Mouse (Mus musculus): Measurements from ENCODE around the gene Plod2. TPM values are rescaled to one million over a fixed set of nuclear protein-coding genes. Genes with fewer than 3 reads are reported as not detected.

Plod2 gene
- polyA plus RNA-seq, 1 experiment: not detected

GRCm38 (mm10) chr9:92591482-92591881, 49.5 kb downstream of the Plod2 start:
- no peaks in the 10 kb centered on the region for H3K36me3 ChIP-seq (ENCODE audit: control insufficient read depth)
- TF ChIP-seq TAL1 (IDR thresholded peaks at IDR 0.05; ENCODE audit: low read length): no peak
- TF ChIP-seq GATA1 (IDR thresholded peaks at IDR 0.05; ENCODE audit: low read length): no peak

GRCm38 (mm10) chr9:92592757-92593156, 50.7 kb downstream of the Plod2 start:
- no peak overlapping the region for H3K4me3 ChIP-seq (replicated peaks)
- TF ChIP-seq GATA1 (IDR thresholded peaks at IDR 0.05; ENCODE audit: low read length) (no peak), TAL1 (IDR thresholded peaks at IDR 0.05; ENCODE audit: low read length) (no peak)
- H3K27me3 ChIP-seq (ENCODE audit: control insufficient read depth): no peaks in the 10 kb centered on the region
- no peaks in the 10 kb centered on the region for H3K9me3 ChIP-seq (ENCODE audit: control insufficient read depth, low read length)
- no peaks in the 10 kb centered on the region for H3K36me3 ChIP-seq (ENCODE audit: control insufficient read depth)
- H3K4me1 ChIP-seq (ENCODE audit: control insufficient read depth): no peaks in the 10 kb centered on the region

More at GRCm38 (mm10) chr9:92591482-92591881, 49.5 kb downstream of the Plod2 start:
- Histone ChIP-seq H3K4me1 (ENCODE audit: control insufficient read depth) (no peaks in the 10 kb centered on the region), H3K9me3 (ENCODE audit: control insufficient read depth, low read length) (no peaks in the 10 kb centered on the region), H3K27me3 (ENCODE audit: control insufficient read depth) (no peaks in the 10 kb centered on the region), H3K4me3 (replicated peaks) (no peak overlapping the region)

GRCm38 (mm10) chr9:92594491-92594890, 52.5 kb downstream of the Plod2 start:
- H3K36me3 ChIP-seq (ENCODE audit: control insufficient read depth): no peaks in the 10 kb centered on the region
- H3K9me3 ChIP-seq (ENCODE audit: control insufficient read depth, low read length): no peaks in the 10 kb centered on the region
- H3K4me3 ChIP-seq (replicated peaks): no peak overlapping the region
- no peaks in the 10 kb centered on the region for H3K27me3 ChIP-seq (ENCODE audit: control insufficient read depth)
- no peaks in the 10 kb centered on the region for H3K4me1 ChIP-seq (ENCODE audit: control insufficient read depth)
- no peak for TF ChIP-seq TAL1 (IDR thresholded peaks at IDR 0.05; ENCODE audit: low read length)
- TF ChIP-seq GATA1 (IDR thresholded peaks at IDR 0.05; ENCODE audit: low read length): no peak

- Histone ChIP-seq H3K36me3 (ENCODE audit: control insufficient read depth) (no peaks in the 10 kb centered on the region), H3K27me3 (ENCODE audit: control insufficient read depth) (no peaks in the 10 kb centered on the region), H3K9me3 (ENCODE audit: control insufficient read depth, low read length) (no peaks in the 10 kb centered on the region), H3K4me3 (replicated peaks) (no peak overlapping the region), H3K4me1 (ENCODE audit: control insufficient read depth) (no peaks in the 10 kb centered on the region)
- TF ChIP-seq TAL1 (IDR thresholded peaks at IDR 0.05; ENCODE audit: low read length): no peak
- TF ChIP-seq GATA1 (IDR thresholded peaks at IDR 0.05; ENCODE audit: low read length): no peak
Measured at GRCm38 (mm10) chr9:92595296-92595695, 53.3 kb downstream of the Plod2 start.

GRCm38 (mm10) chr9:92596916-92597547, 55.0 kb downstream of the Plod2 start:
- no peak for TF ChIP-seq TAL1 (IDR thresholded peaks at IDR 0.05; ENCODE audit: low read length)
- TF ChIP-seq GATA1 (IDR thresholded peaks at IDR 0.05; ENCODE audit: low read length): no peak
- no peaks in the 10 kb centered on the region for H3K4me1 ChIP-seq (ENCODE audit: control insufficient read depth)
- no peak overlapping the region for H3K4me3 ChIP-seq (replicated peaks)
- no peaks in the 10 kb centered on the region for H3K36me3 ChIP-seq (ENCODE audit: control insufficient read depth)
- no peaks in the 10 kb centered on the region for H3K27me3 ChIP-seq (ENCODE audit: control insufficient read depth)
- no peaks in the 10 kb centered on the region for H3K9me3 ChIP-seq (ENCODE audit: control insufficient read depth, low read length)

- no peak for TF ChIP-seq TAL1 (IDR thresholded peaks at IDR 0.05; ENCODE audit: low read length)
- no peak for TF ChIP-seq GATA1 (IDR thresholded peaks at IDR 0.05; ENCODE audit: low read length)
- Histone ChIP-seq H3K36me3 (ENCODE audit: control insufficient read depth) (no peaks in the 10 kb centered on the region), H3K9me3 (ENCODE audit: control insufficient read depth, low read length) (no peaks in the 10 kb centered on the region), H3K27me3 (ENCODE audit: control insufficient read depth) (no peaks in the 10 kb centered on the region), H3K4me3 (replicated peaks) (no peak overlapping the region), H3K4me1 (ENCODE audit: control insufficient read depth) (no peaks in the 10 kb centered on the region)
Measured at GRCm38 (mm10) chr9:92597776-92598175, 55.8 kb downstream of the Plod2 start.

GRCm38 (mm10) chr9:92599940-92600538, 58.0 kb downstream of the Plod2 start:
- no peaks in the 10 kb centered on the region for H3K27me3 ChIP-seq (ENCODE audit: control insufficient read depth)
- no peaks in the 10 kb centered on the region for H3K36me3 ChIP-seq (ENCODE audit: control insufficient read depth)
- TF ChIP-seq TAL1 (IDR thresholded peaks at IDR 0.05; ENCODE audit: low read length) (no peak), GATA1 (IDR thresholded peaks at IDR 0.05; ENCODE audit: low read length) (no peak)
- H3K4me3 ChIP-seq (replicated peaks): no peak overlapping the region
- H3K4me1 ChIP-seq (ENCODE audit: control insufficient read depth): no peaks in the 10 kb centered on the region
- no peaks in the 10 kb centered on the region for H3K9me3 ChIP-seq (ENCODE audit: control insufficient read depth, low read length)

GRCm38 (mm10) chr9:92601551-92601950, 59.5 kb downstream of the Plod2 start:
- Histone ChIP-seq H3K36me3 (ENCODE audit: control insufficient read depth) (no peaks in the 10 kb centered on the region), H3K27me3 (ENCODE audit: control insufficient read depth) (no peaks in the 10 kb centered on the region), H3K4me3 (replicated peaks) (no peak overlapping the region), H3K9me3 (ENCODE audit: control insufficient read depth, low read length) (no peaks in the 10 kb centered on the region), H3K4me1 (ENCODE audit: control insufficient read depth) (no peaks in the 10 kb centered on the region)
- TF ChIP-seq GATA1 (IDR thresholded peaks at IDR 0.05; ENCODE audit: low read length): no peak
- TF ChIP-seq TAL1 (IDR thresholded peaks at IDR 0.05; ENCODE audit: low read length): no peak

GRCm38 (mm10) chr9:92603541-92603940, 61.5 kb downstream of the Plod2 start:
- H3K36me3 ChIP-seq (ENCODE audit: control insufficient read depth): no peaks in the 10 kb centered on the region
- H3K4me3 ChIP-seq (replicated peaks): no peak overlapping the region
- no peaks in the 10 kb centered on the region for H3K9me3 ChIP-seq (ENCODE audit: control insufficient read depth, low read length)
- TF ChIP-seq GATA1 (IDR thresholded peaks at IDR 0.05; ENCODE audit: low read length): no peak
- TF ChIP-seq TAL1 (IDR thresholded peaks at IDR 0.05; ENCODE audit: low read length): no peak
- H3K4me1 ChIP-seq (ENCODE audit: control insufficient read depth): no peaks in the 10 kb centered on the region
- H3K27me3 ChIP-seq (ENCODE audit: control insufficient read depth): no peaks in the 10 kb centered on the region

Data from erythroblast, embryonic 14.5 days (primary cell).